Mouse (Mus musculus) lung, embryonic 14.5 days (tissue): ENCODE data around the gene Caskin1. TPM values are rescaled to one million over a fixed set of nuclear protein-coding genes. Genes with fewer than 3 reads are reported as not detected.

Experiments used
- ATAC-seq: fragments of 200-750 bp; cut with Nextera tagmentation; 2 replicates; pipeline ENCODE4 v1.8.0; 2017; ENCODE audit warnings: mild to moderate bottlenecking, moderate TSS enrichment, moderate library complexity; ENCODE audit not compliant: insufficient read depth
- DNase-seq: peaks from one replicate; pipeline ENCODE4 v3.0.0-alpha.2; 2015
- H3K27ac ChIP-seq: fragments of 300-500 bp; sonication (generic); 2 replicates; pipeline ENCODE4 v1.5.1; 2014; ENCODE audit warnings: low read depth, mild to moderate bottlenecking, moderate library complexity
- H3K27me3 ChIP-seq: fragments of 300-500 bp; sonication (generic); 2 replicates; pipeline ENCODE4 v1.6.1; 2014; ENCODE audit warnings: low read length, control low read depth; ENCODE audit not compliant: insufficient read depth
- H3K36me3 ChIP-seq: fragments of 300-500 bp; sonication (generic); 2 replicates; pipeline ENCODE4 v1.6.1; 2014; ENCODE audit warnings: control low read depth; ENCODE audit not compliant: insufficient read depth
- H3K4me1 ChIP-seq: fragments of 300-500 bp; sonication (generic); 2 replicates; pipeline ENCODE4 v1.6.1; 2014; ENCODE audit warnings: antibody characterized with exemption, control low read depth; ENCODE audit not compliant: insufficient read depth
- H3K4me2 ChIP-seq: fragments of 300-500 bp; sonication (generic); 2 replicates; pipeline ENCODE4 v1.6.1; 2014; ENCODE audit warnings: mild to moderate bottlenecking
- H3K4me3 ChIP-seq: fragments of 300-500 bp; sonication (generic); 2 replicates; pipeline ENCODE4 v1.5.1; 2014; ENCODE audit warnings: low read depth, low read length
- H3K9ac ChIP-seq: fragments of 300-500 bp; sonication (generic); 2 replicates; pipeline ENCODE4 v1.6.1; 2014
- H3K9me3 ChIP-seq: fragments of 300-500 bp; sonication (generic); 2 replicates; pipeline ENCODE4 v1.6.1; 2016; ENCODE audit warnings: low read depth, low read length, control low read depth
- CTCF ChIP-seq: IDR thresholded peaks from 2 replicates; pipeline ENCODE4 v1.5.1; 2016; ENCODE audit warnings: antibody characterized with exemption, low read depth
- WGBS: fragments of 180-500 bp; shearing (Covaris S2); extraction: QIAGEN DNeasy Blood & Tissue Kit; methylation state at CpG from one replicate; pipeline ENCODE4 v1.1.7; 2014; 5-methylcytosine and 5-hydroxymethylcytosine counted together
- polyA plus RNA-seq: library from polyadenylated mRNA; unstranded; fragments of >200 nt; fragmentation: Nextera tagmentation; extraction: Ambion mirVana; gene quantifications from 2 replicates; pipeline ENCODE4 v1.2.1, GENCODE M21; 2014

Gene Caskin1
- polyA plus RNA-seq, 1 experiment from 2014 or later, result 0.93 TPM

DNA sequence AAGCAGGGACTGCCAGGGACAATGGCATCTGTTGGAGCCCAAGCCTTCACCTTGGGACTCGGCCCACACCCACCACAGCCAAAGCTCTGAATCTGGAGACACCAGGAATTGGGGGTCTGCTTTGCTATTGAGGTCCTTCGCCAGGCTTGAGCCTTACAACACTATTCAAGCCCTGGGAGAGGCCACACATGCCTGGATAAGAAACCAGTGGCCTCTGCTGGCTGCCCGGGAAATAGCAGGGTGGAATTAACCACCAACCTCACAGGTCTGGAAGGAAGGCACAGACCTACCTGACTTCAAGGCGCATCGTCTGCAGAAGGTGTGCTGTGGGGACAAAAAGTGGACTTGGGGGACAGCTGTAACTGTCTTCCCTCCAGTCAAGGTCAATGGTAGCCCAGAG is 25.2 kb downstream of the Caskin1 start:
- TF ChIP-seq CTCF, result peak; percentile 79
- peak; percentile 66; the same call in 1 of the 2 replicates for ATAC-seq
- H3K4me2 ChIP-seq, result peak overlapping the region; percentile 48
- no peak overlapping the region for H3K27ac ChIP-seq
- WGBS, result 53% methylated on average over 5 of the region's 5 CpGs
- H3K9ac ChIP-seq, result no peak overlapping the region
- H3K27me3 ChIP-seq, result no peaks in the 10 kb centered on the region
- H3K9me3 ChIP-seq, result no peaks in the 10 kb centered on the region
- peak overlapping the region; percentile 24 for H3K4me3 ChIP-seq
- no peaks in the 10 kb centered on the region; the same call in 1 of the 2 replicates for H3K4me1 ChIP-seq
- peaks cover 96% of the 10 kb centered on the region for H3K36me3 ChIP-seq
- peak; percentile 79 for DNase-seq

- H3K4me3 ChIP-seq, result peak overlapping the region; percentile 24
- no peaks in the 10 kb centered on the region for H3K27me3 ChIP-seq
- peaks cover 96% of the 10 kb centered on the region for H3K36me3 ChIP-seq
- TF ChIP-seq CTCF, result no peak
- H3K9ac ChIP-seq, result peak overlapping the region; percentile 25; the same call in 1 of the 2 replicates
- WGBS, result 84% methylated on average over 24 of the region's 24 CpGs
- H3K4me2 ChIP-seq, result peak overlapping the region; percentile 48
- no peaks in the 10 kb centered on the region; the same call in 1 of the 2 replicates for H3K4me1 ChIP-seq
- ATAC-seq (peak; percentile 66), DNase-seq (peak; percentile 55)
- no peaks in the 10 kb centered on the region for H3K9me3 ChIP-seq
- peak overlapping the region; percentile 84 for H3K27ac ChIP-seq
Measured at GRCm38 (mm10) chr17:24514270-24515257, 26.2 kb downstream of the Caskin1 start.

GRCm38 (mm10) chr17:24520450-24520849 is 32.0 kb downstream of the Caskin1 start:
- no peak for ATAC-seq
- WGBS, result 88% methylated on average over 4 of the region's 4 CpGs
- Histone ChIP-seq H3K9me3 (no peaks in the 10 kb centered on the region), H3K27me3 (no peaks in the 10 kb centered on the region), H3K27ac (no peak overlapping the region), H3K4me3 (no peak overlapping the region), H3K36me3 (peaks cover 59% of the 10 kb centered on the region), H3K4me2 (no peak overlapping the region), H3K4me1 (no peaks in the 10 kb centered on the region), H3K9ac (no peak overlapping the region)
- TF ChIP-seq CTCF, result no peak
- DNase-seq, result no peak

- H3K4me2 ChIP-seq, result no peak overlapping the region
- no peaks in the 10 kb centered on the region for H3K9me3 ChIP-seq
- TF ChIP-seq CTCF, result no peak
- peaks cover 31% of the 10 kb centered on the region for H3K36me3 ChIP-seq
- no peak overlapping the region for H3K4me3 ChIP-seq
- H3K4me1 ChIP-seq, result peaks cover 4% of the 10 kb centered on the region; the same call in 1 of the 2 replicates
- H3K9ac ChIP-seq, result peak overlapping the region; percentile 29
- no peaks in the 10 kb centered on the region for H3K27me3 ChIP-seq
- WGBS, result 82% methylated on average over 2 of the region's 2 CpGs
- no peak overlapping the region for H3K27ac ChIP-seq
- no peak for DNase-seq
- no peak for ATAC-seq
Measured at GRCm38 (mm10) chr17:24524734-24525133, 36.3 kb downstream of the Caskin1 start.

GRCm38 (mm10) chr17:24527315-24527714 is 38.9 kb downstream of the Caskin1 start:
- H3K27me3 ChIP-seq, result no peaks in the 10 kb centered on the region
- H3K27ac ChIP-seq, result peak overlapping the region; percentile 58
- H3K36me3 ChIP-seq, result peaks cover 34% of the 10 kb centered on the region
- H3K4me1 ChIP-seq, result peaks cover 7% of the 10 kb centered on the region; the same call in 1 of the 2 replicates
- H3K9me3 ChIP-seq, result no peaks in the 10 kb centered on the region
- ATAC-seq (peak; percentile 3; the same call in 1 of the 2 replicates), DNase-seq (peak; percentile 55)
- under 1% methylated on average over 16 of the region's 19 CpGs for WGBS
- TF ChIP-seq CTCF, result no peak
- H3K4me3 ChIP-seq, result peak overlapping the region; percentile 75
- H3K4me2 ChIP-seq, result peak overlapping the region; percentile 75
- peak overlapping the region; percentile 73 for H3K9ac ChIP-seq

DNA sequence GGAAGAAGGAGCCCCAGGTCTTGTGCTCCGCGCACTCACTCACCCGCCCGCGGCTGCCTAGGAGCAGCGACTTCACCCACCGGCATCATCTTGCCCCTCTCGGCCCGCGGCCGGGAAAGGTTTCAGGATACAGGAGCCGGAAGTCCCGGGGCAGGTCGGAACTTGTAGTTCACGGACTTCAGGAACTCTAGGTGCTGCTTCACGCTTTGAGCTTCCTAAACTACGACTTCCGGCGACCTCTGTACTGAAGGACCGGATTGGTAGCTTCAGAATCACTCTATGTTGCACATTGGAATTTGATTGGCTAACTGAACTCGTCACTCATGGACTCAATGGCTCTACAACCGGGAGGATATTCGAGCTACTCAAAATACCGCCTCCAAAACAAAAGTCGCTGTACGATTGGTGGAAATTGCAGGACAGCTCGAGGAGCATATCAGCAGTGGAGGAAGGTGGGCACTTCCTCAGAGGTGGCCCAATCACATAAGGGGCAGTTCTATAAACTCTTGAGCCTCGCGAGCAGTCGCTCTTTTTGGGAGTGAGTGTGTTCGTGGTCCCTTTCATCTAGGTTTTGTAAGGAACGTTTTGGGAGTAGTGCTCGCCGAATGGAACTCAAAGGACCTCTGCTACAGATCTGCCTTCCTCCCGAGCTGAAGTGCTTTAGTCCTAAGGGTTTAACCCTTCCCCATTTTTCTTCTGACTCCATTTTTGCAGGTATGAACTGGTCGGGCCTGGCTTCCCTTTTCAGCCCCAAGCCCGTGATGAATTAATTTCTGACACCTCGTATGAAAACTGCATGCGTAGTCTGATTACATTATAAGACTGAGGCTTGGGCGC is 39.5 kb downstream of the Caskin1 start, which contains the start of gene Traf7:
TSS of gene Traf7 (minus strand) at position 216 of the 837 bp plus-strand sequence.
- H3K4me3 ChIP-seq, result peak within 1 kb of the TSS; percentile 75
- peak; percentile 99 for DNase-seq

More for the DNA sequence above, 39.5 kb downstream of the Caskin1 start, which contains the start of gene Traf7:
- Histone ChIP-seq H3K4me2 (peak within 1 kb of the TSS; percentile 89), H3K27ac (peak within 1 kb of the TSS; percentile 84), H3K27me3 (no peaks in the 10 kb centered on the region), H3K4me1 (peaks cover 12% of the 10 kb centered on the region), H3K36me3 (peaks cover 32% of the 10 kb centered on the region), H3K9me3 (no peaks in the 10 kb centered on the region), H3K9ac (peak within 1 kb of the TSS; percentile 80)
- WGBS, result under 1% methylated on average over 40 of the region's 40 CpGs
- peak; percentile 96 for ATAC-seq
- TF ChIP-seq CTCF, result no peak
